In the genomic region with DNA sequence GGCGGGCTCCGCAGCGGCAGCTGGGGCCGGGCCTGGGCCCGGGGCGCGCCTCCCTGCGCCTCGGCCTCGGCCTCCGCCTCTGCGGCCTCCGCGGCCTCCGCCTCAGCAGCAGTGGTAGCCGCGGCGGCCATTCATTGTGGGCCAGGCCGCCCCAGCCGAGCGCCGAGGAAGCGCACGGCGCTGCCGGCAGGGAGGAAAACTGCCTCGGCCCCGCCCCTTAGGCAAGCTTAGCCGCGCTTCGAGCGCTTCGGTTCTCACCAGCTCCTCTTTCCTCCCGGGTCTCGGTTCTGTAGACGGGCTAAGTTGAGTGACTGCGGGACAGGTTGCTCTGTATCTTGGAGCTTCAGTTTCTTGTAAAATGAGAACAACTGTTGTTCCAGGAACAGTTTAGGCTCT, we compare ENCODE assay signal across 8 mouse cellular contexts. TPM values are rescaled to one million over a fixed set of nuclear protein-coding genes. Genes with fewer than 3 reads are reported as not detected.
A peak's percentile ranks its signal among the peaks of the same experiment; 100 is the strongest.
DNase-seq lines count a peak whose midpoint lies in the region; ATAC-seq and TF ChIP-seq lines count a peak whose summit lies in the region.

TSS of gene Nacc1 (minus strand) at position 158 of the 396 bp plus-strand sequence.

- peak within 1 kb of the TSS; percentile 92 for H3K4me3 ChIP-seq in embryonic facial prominence, embryonic 12.5 days
- H3K4me3 ChIP-seq in heart, adult 2 months = peak within 1 kb of the TSS; percentile 95
- peak within 1 kb of the TSS; percentile 97 for H3K4me3 ChIP-seq in limb, embryonic 14.5 days (replicated peaks; ENCODE audit: low read length)
- H3K4me3 ChIP-seq in midbrain, embryonic 16.5 days (ENCODE audit: low read depth, low read length) = peak within 1 kb of the TSS; percentile 100

- under 1% methylated on average over 37 of the region's 37 CpGs for WGBS in embryonic facial prominence, embryonic 12.5 days
- under 1% methylated on average over 37 of the region's 37 CpGs for WGBS in heart, adult 2 months
- WGBS in limb, embryonic 14.5 days = under 1% methylated on average over 28 of the region's 37 CpGs
- under 1% methylated on average over 36 of the region's 37 CpGs for WGBS in midbrain, embryonic 16.5 days

- peak within 1 kb of the TSS; percentile 87 for H3K4me2 ChIP-seq in embryonic facial prominence, embryonic 12.5 days (replicated peaks)
- H3K4me2 ChIP-seq in limb, embryonic 14.5 days (replicated peaks; ENCODE audit: low read depth, low read length, severe bottlenecking) = peak within 1 kb of the TSS; percentile 89
- peak within 1 kb of the TSS; percentile 92 for H3K4me2 ChIP-seq in midbrain, embryonic 16.5 days (ENCODE audit: low read length)

- ATAC-seq in embryonic facial prominence, embryonic 12.5 days (ENCODE audit: insufficient number of reproducible peaks, insufficient read depth, low FRiP score, low TSS enrichment) = peak; percentile 78
- ATAC-seq in limb, embryonic 14.5 days (ENCODE audit: low FRiP score, low read depth) = peak; percentile 87
- ATAC-seq in midbrain, embryonic 16.5 days = peak; percentile 87

- peak within 1 kb of the TSS; percentile 92 for H3K27ac ChIP-seq in embryonic facial prominence, embryonic 12.5 days
- peak within 1 kb of the TSS; percentile 84 for H3K27ac ChIP-seq in heart, adult 2 months
- H3K27ac ChIP-seq in limb, embryonic 14.5 days (replicated peaks; ENCODE audit: low read depth, low read length) = peak within 1 kb of the TSS; percentile 91
- peak within 1 kb of the TSS; percentile 87 for H3K27ac ChIP-seq in midbrain, embryonic 16.5 days (ENCODE audit: low read length)

- TF ChIP-seq POLR2A in heart, adult 2 months (IDR thresholded peaks at IDR 0.05; ENCODE audit: insufficient read depth, low read depth, low read length) = peak; percentile 67
- 0 out of 2 replicates have a peak, but pooled peaks have one; percentile 30 for TF ChIP-seq POLR2A in limb, embryonic 14.5 days (IDR thresholded peaks at IDR 0.05; ENCODE audit: borderline replicate concordance, extremely low read depth, insufficient read depth, insufficient read length)

- peak; percentile 80 for DNase-seq in 3134 (ENCODE audit: extremely low read depth, insufficient read length, low spot score)
- DNase-seq in adrenal gland, postnatal 10 days = peak; percentile 95
- DNase-seq in heart, adult 2 months = peak; percentile 91 to 93
- peak; percentile 84 to 89 for DNase-seq in kidney, adult 8-10 months
- peak; percentile 94 for DNase-seq in limb, embryonic 14.5 days (ENCODE audit: low spot score)
- DNase-seq in spleen, postnatal 36 days (ENCODE audit: low spot score in 2 of 2) = peak; percentile 89 to 90

- peaks cover 2% of the 10 kb centered on the region for H3K79me2 ChIP-seq in heart, adult 2 months (replicated peaks; ENCODE audit: control insufficient read depth, insufficient read depth, low read length)

- H3K9ac ChIP-seq in embryonic facial prominence, embryonic 12.5 days = peak within 1 kb of the TSS; percentile 97
- H3K9ac ChIP-seq in heart, adult 2 months (ENCODE audit: low read depth, low read length) = peak within 1 kb of the TSS; percentile 94
- peak within 1 kb of the TSS; percentile 97 for H3K9ac ChIP-seq in limb, embryonic 14.5 days (ENCODE audit: low read depth, low read length, severe bottlenecking)
- peak within 1 kb of the TSS; percentile 99 for H3K9ac ChIP-seq in midbrain, embryonic 16.5 days (ENCODE audit: low read depth, low read length)

- H3K4me1 ChIP-seq in embryonic facial prominence, embryonic 12.5 days = peaks cover 41% of the 10 kb centered on the region
- peaks cover 6% of the 10 kb centered on the region for H3K4me1 ChIP-seq in heart, adult 2 months (ENCODE audit: control insufficient read depth, insufficient read depth, low read length)
- peaks cover 34% of the 10 kb centered on the region for H3K4me1 ChIP-seq in limb, embryonic 14.5 days (ENCODE audit: control insufficient read depth, insufficient read depth, low read length)
- H3K4me1 ChIP-seq in midbrain, embryonic 16.5 days (ENCODE audit: control insufficient read depth, insufficient read depth, low read length) = peaks cover 37% of the 10 kb centered on the region

- peak; percentile 57 for TF ChIP-seq CTCF in heart, adult 2 months (IDR thresholded peaks at IDR 0.05)

- TF ChIP-seq EP300 in heart, adult 2 months (IDR thresholded peaks at IDR 0.05; ENCODE audit: insufficient read depth, low read depth, low read length) = no peak

- H3K27me3 ChIP-seq in embryonic facial prominence, embryonic 12.5 days = no peaks in the 10 kb centered on the region
- H3K27me3 ChIP-seq in heart, adult 2 months (ENCODE audit: control insufficient read depth, insufficient read depth, low read length) = no peaks in the 10 kb centered on the region
- no peaks in the 10 kb centered on the region for H3K27me3 ChIP-seq in limb, embryonic 14.5 days (ENCODE audit: control insufficient read depth, insufficient read depth, low read length)
- no peaks in the 10 kb centered on the region for H3K27me3 ChIP-seq in midbrain, embryonic 16.5 days (ENCODE audit: control insufficient read depth, insufficient read depth, low read depth, low read length)

- no peaks in the 10 kb centered on the region for H3K9me3 ChIP-seq in embryonic facial prominence, embryonic 12.5 days
- H3K9me3 ChIP-seq in limb, embryonic 14.5 days (ENCODE audit: control insufficient read depth, low read length) = no peaks in the 10 kb centered on the region
- no peaks in the 10 kb centered on the region for H3K9me3 ChIP-seq in midbrain, embryonic 16.5 days (replicated peaks; ENCODE audit: control insufficient read depth, low read length, poor library complexity, severe bottlenecking)

- H3K36me3 ChIP-seq in embryonic facial prominence, embryonic 12.5 days = peaks cover 21% of the 10 kb centered on the region
- H3K36me3 ChIP-seq in heart, adult 2 months (ENCODE audit: control insufficient read depth, insufficient read depth, low read length) = no peaks in the 10 kb centered on the region; the same call in 1 of the 2 replicates
- peaks cover 23% of the 10 kb centered on the region for H3K36me3 ChIP-seq in limb, embryonic 14.5 days (ENCODE audit: control insufficient read depth, insufficient read depth, low read length)
- H3K36me3 ChIP-seq in midbrain, embryonic 16.5 days (ENCODE audit: control insufficient read depth, insufficient read depth, low read length) = peaks cover 3% of the 10 kb centered on the region; the same call in 1 of the 2 replicates

- intact Hi-C loops in heart, adult 2 months (cut with DNase I) = loop anchor here (1.0 to 5.0 kb wide), 2 partner anchors 22 to 95 kb away; no protein-coding TSS in a partner anchor

RNA-seq across cellular contexts. Expression of gene Nacc1, which starts in this region (rescaled TPM):
- 10 to 100 TPM; 59.1 to 62.9 TPM for total RNA-seq in adrenal gland, postnatal 10 days (2021)
- 19.4 and 20.8 TPM in 2 replicates for polyA plus RNA-seq in embryonic facial prominence, embryonic 12.5 days (2016; fragmentation: Nextera tagmentation; extraction: Ambion mirVana)
- total RNA-seq in heart, adult 2 months (2021) = 10 to 100 TPM; 30.5 to 31.0 TPM
- polyA plus RNA-seq in heart, adult 2 months (2012; rRNA removed) = 45.3 and 50.5 TPM in 2 replicates
- 68.8 and 86.2 TPM in 2 replicates for polyA plus RNA-seq in limb, embryonic 14.5 days (2012; rRNA removed)
- 18.5 and 19.8 TPM in 2 replicates for polyA plus RNA-seq in limb, embryonic 14.5 days (2014; fragmentation: Nextera tagmentation; extraction: Ambion mirVana)
- polyA plus RNA-seq in midbrain, embryonic 16.5 days (2015; fragmentation: Nextera tagmentation; extraction: Ambion mirVana) = 13.0 and 14.2 TPM in 2 replicates

Comparison
In these comparisons a context has a peak if more than half of its experiments do, and no peak if none do; other contexts are left out.
1. Peak in every context shown above with its lines: DNase-seq, ATAC-seq, H3K4me3 ChIP-seq and H3K27ac ChIP-seq.